Mouse (Mus musculus): ENCODE results near the gene Icam5. TPM values are rescaled to one million over a fixed set of nuclear protein-coding genes. Genes with fewer than 3 reads are reported as not detected.
A peak's percentile ranks its signal among the peaks of the same experiment; 100 is the strongest.

The Icam5 gene
- total RNA-seq, 2 experiments from 2014 or later = 1.3 TPM

DNA sequence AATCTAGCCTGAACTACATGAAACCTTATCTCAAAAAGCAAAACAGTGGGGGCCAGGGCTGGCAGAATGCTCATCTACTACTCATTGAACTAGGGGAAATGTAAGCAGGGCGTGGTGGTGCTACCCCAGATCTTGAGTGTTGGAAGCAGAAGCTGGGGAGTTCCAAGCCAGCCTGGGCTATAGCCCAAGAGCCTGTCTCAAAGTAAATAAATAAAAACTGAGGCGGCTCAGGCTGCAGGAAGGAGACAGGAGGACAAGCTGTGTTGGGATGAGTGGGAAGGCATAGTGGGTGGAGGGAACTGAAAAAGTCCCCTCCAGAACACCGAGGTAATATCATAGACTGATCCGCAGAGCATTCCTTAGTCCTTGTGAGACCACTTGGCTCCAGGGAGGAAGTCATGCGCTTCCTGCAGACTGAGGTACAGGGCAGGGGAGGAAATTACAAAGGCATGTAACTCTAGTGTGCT, 20.0 kb upstream of the Icam5 start:
- no peak for ATAC-seq (replicated peaks; ENCODE audit: low FRiP score, poor library complexity, severe bottlenecking)

GRCm38 (mm10) chr9:21012368-21012767, 19.5 kb upstream of the Icam5 start:
- 0 out of 2 replicates have a peak, but pooled peaks have one; percentile 40 for ATAC-seq (replicated peaks; ENCODE audit: low FRiP score, poor library complexity, severe bottlenecking)

DNA sequence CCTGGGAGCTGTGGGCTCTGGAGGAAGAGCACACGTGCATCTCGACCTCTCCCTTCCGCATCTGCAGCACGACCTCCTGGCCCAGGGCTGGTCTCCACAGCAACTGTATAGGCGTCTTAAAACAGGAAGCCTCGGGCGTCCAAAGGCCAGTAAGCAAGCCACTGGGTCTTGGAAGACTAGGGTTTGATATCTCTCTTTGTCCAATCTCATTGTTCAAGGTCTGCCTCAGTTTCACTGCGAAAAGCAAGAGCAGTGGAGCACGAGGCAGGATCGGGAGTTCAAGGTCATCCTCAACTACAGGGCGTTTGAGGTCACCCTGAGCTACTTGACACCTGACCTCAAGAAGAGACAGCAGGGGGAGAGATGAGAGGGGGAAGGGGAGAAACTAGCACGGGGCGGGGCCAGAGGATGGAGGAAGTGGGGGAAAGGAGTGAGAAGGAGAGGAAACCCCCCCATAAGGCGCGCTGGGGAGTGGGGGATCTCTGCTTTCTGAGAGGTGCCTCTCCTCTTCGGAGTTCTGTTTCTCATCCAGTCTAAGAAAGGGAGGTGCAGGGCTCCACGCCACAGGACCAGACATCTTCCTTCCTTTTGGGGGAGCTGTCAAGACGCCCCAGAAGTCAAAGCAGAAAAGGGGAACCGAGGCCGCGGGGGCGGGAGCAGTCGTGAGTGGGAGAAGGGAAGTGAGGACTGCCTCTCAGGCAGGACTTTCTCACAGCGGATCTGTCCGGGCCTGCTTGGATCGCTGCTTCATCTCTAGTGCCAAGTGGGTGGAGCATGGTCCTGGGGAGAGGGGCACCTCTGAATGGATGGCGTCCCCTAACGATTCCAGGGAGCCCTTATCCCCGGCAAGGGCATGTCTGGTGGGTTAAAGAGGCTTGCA, 16.9 kb upstream of the Icam5 start:
- ATAC-seq (replicated peaks; ENCODE audit: low FRiP score, poor library complexity, severe bottlenecking) = no peak

DNA sequence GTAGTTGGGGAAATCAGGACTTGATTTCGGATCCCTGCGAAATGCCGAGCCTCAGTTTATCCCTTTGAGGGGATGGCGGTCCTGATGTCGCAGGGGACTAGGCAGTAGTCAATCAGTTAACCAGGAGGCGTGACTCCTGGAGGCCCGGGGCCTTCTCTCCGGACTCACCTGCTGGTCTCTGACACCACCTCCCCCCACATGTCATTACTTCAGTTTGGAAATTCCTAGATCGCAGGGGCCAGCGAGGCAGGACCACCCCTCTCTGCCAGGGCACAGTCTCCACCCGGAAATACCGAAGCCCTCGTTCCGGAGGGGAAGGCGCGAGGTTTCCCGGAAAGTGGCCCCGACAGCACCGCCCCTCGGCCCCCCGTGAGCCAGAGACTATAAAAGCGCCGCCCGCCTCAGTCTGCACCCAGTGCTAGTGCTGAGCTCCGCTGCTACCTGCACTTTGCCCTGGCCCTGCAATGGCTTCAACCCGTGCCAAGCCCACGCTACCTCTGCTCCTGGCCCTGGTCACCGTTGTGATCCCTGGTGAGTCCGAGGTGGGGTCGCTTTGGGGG, 16.2 kb upstream of the Icam5 start, which contains the start of gene Icam1:
Gene Icam1, plus strand, starts transcription at position 415 of the 560 bp plus-strand sequence.
- ATAC-seq (replicated peaks; ENCODE audit: low FRiP score, poor library complexity, severe bottlenecking) = no peak

- ATAC-seq (replicated peaks; ENCODE audit: low FRiP score, poor library complexity, severe bottlenecking) = no peak
Measured at GRCm38 (mm10) chr9:21016331-21017176, 15.3 kb upstream of the Icam5 start.

GRCm38 (mm10) chr9:21017177-21017575, 14.7 kb upstream of the Icam5 start:
- ATAC-seq (replicated peaks; ENCODE audit: low FRiP score, poor library complexity, severe bottlenecking) = no peak

DNA sequence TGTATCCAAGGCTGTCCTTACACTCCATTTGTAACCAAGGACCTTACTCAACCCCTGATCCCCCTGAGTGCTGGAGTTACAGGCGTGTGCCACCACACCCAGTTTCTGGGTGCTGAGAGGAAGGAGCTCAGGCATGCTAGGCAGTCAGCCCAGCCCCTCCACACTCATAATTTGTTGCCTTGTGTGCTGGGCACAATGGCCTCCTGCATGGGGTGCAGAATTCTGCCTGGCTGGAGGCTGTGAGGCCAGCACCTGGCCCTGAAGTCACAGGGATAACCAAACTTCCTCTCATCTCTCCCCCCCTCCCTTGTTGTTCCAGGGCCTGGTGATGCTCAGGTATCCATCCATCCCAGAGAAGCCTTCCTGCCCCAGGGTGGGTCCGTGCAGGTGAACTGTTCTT, 13.3 kb upstream of the Icam5 start:
- no peak for ATAC-seq (replicated peaks; ENCODE audit: low FRiP score, poor library complexity, severe bottlenecking)

- ATAC-seq (replicated peaks; ENCODE audit: low FRiP score, poor library complexity, severe bottlenecking) = no peak
Measured at GRCm38 (mm10) chr9:21021363-21021762, 10.5 kb upstream of the Icam5 start.

GRCm38 (mm10) chr9:21022288-21022687, 9.6 kb upstream of the Icam5 start:
- ATAC-seq (replicated peaks; ENCODE audit: low FRiP score, poor library complexity, severe bottlenecking) = no peak

DNA sequence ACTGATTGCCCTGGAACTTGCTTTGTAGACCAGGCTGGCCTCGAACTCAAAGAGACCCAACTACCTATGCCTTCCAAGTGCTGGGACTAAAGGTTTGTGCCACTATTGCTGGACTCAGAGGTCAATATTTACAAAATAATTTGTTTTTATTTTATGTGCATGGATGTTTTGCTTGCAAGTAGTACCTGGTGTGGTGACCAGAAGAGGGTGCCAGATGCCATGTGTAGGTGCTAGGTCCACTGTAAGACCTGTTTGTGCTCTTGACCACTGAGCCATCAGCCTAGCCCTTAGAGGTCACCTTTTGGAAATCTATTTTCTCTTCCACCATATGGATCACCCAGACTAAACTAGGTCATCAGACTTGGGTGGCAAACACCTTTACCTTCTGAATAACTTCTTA, 9.1 kb upstream of the Icam5 start:
- ATAC-seq (replicated peaks; ENCODE audit: low FRiP score, poor library complexity, severe bottlenecking) = no peak

DNA sequence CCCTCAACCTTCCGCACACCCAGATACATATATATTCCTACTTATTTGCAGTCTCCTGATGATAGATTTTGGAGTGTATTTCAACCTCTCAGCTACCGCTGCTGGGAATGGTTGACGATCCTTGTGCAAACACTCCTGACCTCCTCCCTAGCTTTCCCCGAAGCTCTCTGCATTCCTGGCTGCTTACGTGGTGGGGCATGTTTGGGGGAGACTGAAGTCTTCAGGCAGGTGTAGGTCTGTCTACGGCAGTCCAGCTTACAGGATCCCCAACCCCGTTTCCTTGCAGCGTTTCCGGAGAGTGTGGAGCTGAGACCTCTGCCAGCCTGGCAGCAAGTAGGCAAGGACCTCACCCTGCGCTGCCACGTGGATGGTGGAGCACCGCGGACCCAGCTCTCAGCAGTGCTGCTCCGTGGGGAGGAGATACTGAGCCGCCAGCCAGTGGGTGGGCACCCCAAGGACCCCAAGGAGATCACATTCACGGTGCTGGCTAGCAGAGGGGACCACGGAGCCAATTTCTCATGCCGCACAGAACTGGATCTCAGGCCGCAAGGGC, 6.5 kb upstream of the Icam5 start:
- ATAC-seq (replicated peaks; ENCODE audit: low FRiP score, poor library complexity, severe bottlenecking) = no peak

- no peak for ATAC-seq (replicated peaks; ENCODE audit: low FRiP score, poor library complexity, severe bottlenecking)
Measured at GRCm38 (mm10) chr9:21026849-21027248, 5.0 kb upstream of the Icam5 start.

DNA sequence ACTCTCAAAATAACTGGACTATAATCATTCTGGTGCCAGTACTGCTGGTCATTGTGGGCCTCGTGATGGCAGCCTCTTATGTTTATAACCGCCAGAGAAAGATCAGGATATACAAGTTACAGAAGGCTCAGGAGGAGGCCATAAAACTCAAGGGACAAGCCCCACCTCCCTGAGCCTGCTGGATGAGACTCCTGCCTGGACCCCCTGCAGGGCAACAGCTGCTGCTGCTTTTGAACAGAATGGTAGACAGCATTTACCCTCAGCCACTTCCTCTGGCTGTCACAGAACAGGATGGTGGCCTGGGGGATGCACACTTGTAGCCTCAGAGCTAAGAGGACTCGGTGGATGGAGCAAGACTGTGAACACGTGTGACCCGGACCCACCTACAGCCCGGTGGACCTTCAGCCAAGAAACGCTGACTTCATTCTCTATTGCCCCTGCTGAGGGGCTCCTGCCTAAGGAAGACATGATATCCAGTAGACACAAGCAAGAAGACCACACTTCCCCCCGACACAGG, 4.0 kb upstream of the Icam5 start:
- no peak for ATAC-seq (replicated peaks; ENCODE audit: low FRiP score, poor library complexity, severe bottlenecking)

DNA sequence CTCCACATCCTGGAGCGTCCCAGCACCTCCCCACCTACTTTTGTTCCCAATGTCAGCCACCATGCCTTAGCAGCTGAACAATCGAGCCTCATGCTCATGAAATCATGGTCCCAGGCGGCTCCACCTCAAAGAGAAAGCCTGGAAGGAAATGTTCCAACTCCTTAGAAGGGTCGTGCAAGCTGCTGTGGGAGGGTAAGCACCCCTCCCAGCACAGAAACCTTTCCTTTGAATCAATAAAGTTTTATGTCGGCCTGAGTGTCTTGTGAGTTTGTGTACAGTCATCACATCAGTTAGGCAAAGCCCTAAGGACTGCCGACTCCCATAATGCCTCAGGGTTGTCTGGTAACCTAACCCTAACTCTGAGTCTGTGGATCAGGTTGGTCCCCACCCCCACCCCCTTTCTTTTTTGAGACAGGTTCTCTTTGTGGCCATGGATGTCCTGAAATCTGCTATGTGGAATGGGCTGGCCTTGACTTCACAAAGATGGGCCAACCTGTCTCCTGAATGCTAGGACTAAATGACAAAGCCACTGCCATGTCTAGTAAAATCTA, 3.2 kb upstream of the Icam5 start:
- no peak for ATAC-seq (replicated peaks; ENCODE audit: low FRiP score, poor library complexity, severe bottlenecking)

GRCm38 (mm10) chr9:21029291-21030054, 2.4 kb upstream of the Icam5 start, which contains the start of gene Icam4:
Icam4 (plus strand) TSS chr9:21029373.
- ATAC-seq (replicated peaks; ENCODE audit: low FRiP score, poor library complexity, severe bottlenecking) = peak; percentile 66

- ATAC-seq (replicated peaks; ENCODE audit: low FRiP score, poor library complexity, severe bottlenecking) = peak; percentile 5; the same call in 1 of the 2 replicates
Measured at GRCm38 (mm10) chr9:21030055-21030600, 1.7 kb upstream of the Icam5 start.

- peak; percentile 63 for ATAC-seq (replicated peaks; ENCODE audit: low FRiP score, poor library complexity, severe bottlenecking)
Measured at GRCm38 (mm10) chr9:21030781-21031250, 1.1 kb upstream of the Icam5 start.

- ATAC-seq (replicated peaks; ENCODE audit: low FRiP score, poor library complexity, severe bottlenecking) = peak; percentile 5; the same call in 1 of the 2 replicates
Measured at GRCm38 (mm10) chr9:21031251-21031895, 500 bp upstream of the Icam5 start.

Data from erythroid progenitor cell, adult 5-6 weeks (primary cell).